Mouse (Mus musculus): ENCODE measurements around the gene Osgin1.

DNA sequence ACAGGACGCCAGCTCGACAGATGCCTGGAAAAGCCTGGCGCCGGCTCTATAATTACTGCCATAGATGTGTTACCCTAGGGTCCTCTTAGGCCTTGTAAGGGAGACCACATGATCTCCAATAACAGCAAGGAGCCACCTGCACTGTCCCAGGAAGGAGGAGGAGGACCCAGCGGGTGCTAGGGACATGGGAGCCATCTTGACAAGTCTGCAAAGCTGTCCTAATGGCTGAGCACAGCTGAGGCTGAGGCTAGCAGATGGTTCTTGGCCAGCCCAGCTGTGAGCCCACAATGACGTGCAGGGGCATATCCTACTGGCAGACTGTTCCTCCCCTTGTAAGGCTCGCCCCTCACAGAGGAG is 5.9 kb downstream of the Osgin1 start:
- TF ChIP-seq EP300 (optimal IDR thresholded peaks at IDR 0.05) (no peak), CTCF (IDR thresholded peaks at IDR 0.05; ENCODE audit: low read depth) (no peak)
